Mouse (Mus musculus) testis, postnatal 14 days (tissue): ENCODE data around the gene Nccrp1.
"Not testable (repeated sequence)": the region's sequence is repeated elsewhere in the genome, so short reads cannot be mapped to it uniquely, and the experiment has no call there.

Experiments
- DNase-seq: peaks from one replicate; pipeline ENCODE4 v3.0.0; 2021; ENCODE audit warnings: low spot score

Nccrp1 gene

DNA sequence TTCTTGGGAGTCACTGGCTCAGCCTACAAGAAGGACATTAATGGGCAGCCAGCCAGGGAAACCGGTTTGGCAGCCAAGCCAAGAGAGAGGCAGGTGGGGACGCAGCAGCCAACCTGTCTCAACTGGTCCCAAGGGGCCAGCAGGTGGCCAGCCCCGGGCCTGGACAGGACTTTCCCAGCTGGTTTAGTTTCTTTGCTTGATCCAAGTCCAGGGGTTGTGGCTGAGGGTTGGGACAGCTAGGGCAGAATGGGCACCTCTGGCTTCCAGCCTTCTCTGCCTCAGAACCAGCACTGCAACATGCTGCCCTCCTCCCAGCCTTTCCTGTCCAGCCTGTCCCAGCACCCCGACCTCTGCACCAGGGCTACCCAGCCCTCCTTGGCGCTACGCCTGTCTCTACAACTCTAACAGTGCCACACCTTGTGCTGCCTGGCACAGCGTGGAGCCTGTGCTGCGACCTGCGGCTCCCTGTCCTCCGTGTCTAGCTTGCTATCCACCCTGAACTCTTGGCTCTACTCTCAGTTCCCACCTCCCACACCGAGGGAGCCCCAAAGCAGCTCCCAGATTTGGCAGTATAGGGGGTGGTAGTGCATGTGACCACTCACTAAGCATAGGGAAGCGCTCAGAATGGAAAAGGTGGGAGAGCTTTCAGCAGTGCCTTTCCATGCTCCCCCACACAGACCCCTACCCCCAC, 23.4 kb upstream of the Nccrp1 start:
- peak; percentile 57 for DNase-seq

DNA sequence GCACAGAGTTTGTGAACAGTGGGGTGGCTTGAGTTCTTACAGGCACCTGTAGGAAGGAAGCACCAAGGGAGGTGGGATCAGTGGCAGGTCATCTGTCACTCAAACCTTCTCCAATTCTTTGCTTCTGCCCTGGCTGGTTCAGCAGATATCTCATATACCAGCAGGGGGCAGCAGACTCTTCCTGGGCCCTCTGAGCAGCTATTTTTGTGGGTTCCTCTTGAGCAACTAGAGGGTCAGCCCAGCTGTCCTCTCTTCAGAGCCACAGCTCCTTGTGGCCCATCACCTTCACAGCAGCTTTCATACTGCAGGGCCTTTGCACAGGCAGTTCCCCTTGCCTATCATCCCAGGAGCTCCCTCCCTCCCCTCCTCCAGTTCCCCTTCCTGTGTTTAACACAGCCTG, 21.2 kb upstream of the Nccrp1 start:
- DNase-seq: no peak

DNA sequence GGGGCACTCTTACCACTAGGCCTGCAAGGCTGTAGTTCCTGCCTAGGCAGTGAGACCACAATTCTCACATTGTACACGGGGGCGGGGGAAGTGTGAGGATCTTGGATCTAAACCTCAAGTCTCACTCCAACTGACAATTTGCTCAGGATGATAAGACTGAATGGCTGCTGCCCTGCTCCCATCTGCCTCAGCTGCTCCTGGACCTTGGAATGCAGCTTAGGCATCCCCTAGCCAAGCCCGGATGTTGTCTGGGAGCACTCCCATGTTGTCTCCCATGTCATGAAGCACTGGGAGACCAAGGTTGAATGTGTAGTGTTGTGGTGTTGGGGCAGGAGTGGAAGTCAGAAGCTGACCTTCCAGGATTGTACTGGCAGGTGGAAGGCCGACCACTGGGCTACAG, 20.5 kb upstream of the Nccrp1 start:
- no peak for DNase-seq

DNA sequence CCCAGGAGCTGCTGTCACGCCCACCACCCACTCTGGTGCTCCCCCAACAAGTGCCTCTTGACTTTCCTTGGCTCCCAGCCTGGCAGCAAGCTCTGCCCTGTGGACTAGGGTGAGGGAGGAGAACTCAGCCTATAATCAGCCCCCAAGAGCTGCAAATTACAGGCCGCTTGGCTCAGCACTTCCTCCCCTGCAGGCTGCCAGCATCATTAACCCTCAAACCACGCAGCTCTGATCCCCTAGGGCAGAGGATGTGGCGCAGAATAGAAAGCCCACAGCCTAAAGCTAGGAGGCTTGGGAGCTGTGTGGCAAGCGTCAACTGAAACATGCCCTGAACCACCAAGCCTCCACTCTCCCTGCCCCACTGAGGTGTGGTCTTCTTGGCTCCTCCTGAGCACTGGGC, 18.4 kb upstream of the Nccrp1 start:
- DNase-seq: no peak

DNA sequence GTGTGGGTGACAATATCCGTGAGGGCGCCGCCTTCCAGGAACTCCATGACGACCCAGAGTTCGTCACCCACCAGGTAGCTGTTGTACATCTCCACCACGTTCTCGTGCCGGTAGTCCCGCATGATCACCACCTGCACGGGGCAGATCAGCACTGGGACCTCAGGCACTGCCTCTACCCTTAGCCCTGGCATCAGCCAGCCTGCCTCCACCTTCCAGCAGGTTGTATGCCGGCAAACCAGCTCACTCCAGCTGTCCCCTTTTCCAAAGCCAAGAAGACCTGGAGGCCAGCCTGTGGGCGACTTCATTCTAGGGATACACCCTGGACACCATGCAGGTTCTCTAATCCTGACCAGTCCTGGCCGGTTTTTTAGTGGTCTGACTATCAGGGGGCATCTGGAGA, 15.9 kb upstream of the Nccrp1 start:
- no peak for DNase-seq

DNA sequence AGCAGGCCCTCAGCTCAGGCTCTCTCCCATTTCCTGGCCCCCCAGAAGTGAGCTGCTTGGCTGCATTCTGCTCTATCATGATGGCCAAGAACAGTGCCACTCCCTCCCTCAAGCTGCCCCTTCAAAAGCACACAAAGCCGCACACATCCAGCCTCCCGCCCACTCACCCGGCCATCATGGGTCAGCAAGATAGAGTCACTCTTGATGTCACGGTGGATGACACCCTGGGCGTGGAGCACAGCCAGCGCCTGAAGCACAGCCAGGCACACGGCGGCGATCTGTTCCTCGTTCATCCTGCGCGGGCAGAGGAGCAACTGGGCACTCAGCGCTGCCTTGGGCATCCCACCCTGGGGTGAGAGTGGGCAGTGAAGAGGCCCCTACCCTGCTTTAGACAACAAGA, 15.3 kb upstream of the Nccrp1 start:
- DNase-seq: no peak

DNA sequence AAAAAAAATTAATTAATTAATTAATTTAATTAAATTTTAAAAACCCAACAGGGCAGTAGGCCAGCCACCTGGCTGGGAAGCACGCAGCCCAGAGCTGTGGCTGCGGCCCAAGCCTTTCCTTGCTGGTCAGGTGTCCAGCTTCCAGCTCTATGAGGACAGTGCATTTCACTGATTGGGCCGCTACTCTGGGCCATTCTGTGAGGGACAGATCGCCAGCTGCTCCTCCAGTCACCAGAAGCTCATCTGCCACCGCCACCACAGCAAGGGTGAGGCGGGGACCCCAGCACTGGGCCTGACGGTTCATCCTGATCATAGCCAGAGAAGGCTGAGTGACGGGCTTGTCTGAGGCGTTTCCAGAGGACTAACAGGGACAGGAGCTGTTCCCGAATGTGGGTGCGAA, 14.9 kb upstream of the Nccrp1 start:
- DNase-seq: no peak

DNA sequence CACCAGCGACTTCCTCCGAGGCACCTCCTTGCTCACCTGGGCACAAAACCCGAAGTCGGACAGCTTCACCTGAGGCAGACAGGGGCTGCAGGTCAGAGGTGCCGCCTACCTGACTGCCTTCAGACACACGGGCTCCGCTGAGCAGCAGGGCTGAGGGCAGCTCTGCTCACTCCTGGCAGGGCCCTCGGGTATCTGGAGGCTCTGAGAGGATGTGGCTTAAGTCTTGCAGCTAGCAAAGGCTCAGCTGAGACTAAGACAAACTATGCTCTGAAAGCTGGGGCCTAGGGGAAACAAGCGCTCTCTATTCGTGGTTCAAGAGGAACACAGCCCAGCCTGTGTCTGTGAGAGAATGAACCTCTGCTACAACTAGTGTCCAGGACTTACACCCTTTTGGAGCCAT, 13.8 kb upstream of the Nccrp1 start:
- no peak for DNase-seq

DNA sequence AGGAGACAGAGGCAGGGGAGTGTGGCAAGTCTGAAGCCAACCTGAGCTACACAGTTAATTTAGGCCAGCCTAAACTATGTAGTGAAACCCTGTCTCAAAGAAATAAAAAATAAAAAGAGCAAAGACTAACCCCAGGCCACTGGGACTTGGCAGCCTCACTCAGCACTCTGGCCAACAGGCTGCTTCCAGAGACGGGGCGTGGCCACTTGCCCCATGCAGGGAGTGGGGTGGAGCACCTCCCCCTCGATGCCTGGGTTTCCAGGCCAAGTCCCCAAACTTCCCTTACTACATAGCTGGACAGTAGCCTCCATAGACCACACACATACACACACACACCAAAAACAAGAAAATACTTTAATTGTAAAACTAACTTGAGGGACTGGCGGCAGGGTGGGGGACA, 11.4 kb upstream of the Nccrp1 start:
- no peak for DNase-seq

DNA sequence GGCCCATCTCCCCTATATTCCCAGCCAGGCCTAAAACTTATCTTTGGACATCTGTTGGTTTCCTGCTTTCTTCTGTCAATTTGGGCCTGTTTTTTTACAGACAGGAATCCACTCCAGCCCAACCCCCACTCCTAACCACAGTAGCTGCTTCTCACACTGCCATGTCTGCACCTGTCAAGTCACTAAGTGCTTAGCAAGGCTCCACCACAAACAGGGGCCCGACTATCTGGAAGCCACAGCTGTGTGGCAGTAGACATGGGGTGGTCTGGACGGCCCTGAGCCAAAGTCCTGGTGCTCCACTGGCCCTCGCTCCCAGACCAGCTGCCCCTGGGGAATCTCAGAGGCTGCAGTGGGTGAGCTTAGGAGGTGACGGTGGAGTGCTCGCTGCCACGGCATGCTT, 10.7 kb upstream of the Nccrp1 start:
- no peak for DNase-seq

DNA sequence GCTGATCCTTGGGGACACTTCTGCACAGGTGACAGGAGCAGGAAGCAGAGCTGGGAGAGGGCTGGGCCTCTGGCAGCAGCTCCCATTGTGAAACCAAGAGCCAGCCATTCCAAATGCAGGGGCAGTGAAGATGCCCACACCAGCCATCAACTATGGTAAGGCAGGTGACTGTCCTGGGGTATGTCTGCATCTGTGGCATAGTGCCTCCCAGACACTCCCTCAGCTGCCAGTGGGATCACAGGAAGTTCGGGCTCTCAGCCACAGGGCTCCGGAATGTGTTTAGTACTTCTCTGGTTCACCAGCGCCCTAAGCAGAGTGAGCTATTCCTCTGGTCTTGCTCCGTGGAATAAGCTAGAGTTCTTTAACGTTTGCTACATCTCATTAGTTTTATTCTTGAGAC, 10.0 kb upstream of the Nccrp1 start:
- DNase-seq: no peak

DNA sequence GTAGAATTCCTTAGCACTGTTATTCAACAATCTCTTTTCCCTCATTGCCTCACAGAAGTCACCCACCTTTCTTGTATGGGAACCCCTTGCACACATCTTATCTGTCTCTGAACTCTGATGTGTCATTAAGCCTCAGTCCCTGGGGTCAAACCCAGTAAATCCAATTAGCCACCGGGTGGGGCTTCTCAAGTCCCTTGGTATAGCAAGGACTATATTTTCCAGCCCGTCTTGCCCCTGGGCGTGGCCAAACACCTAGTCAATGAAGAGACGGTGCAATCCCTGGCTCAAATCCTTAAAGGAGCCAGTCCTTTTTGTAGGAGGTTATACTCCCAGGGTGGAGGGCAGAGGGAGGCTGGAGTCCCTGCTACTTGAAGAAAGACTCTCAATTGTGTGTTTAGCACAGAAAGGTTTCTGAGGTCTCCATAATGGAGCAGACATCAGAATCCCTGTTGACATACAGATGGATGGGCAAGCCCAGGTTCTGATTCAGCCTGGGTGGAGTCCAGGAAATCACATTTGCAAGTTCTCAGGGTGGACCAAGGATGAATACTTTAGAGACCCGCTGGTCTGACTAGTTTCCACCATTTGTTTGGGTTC, 9.0 kb upstream of the Nccrp1 start:
- no peak for DNase-seq

DNA sequence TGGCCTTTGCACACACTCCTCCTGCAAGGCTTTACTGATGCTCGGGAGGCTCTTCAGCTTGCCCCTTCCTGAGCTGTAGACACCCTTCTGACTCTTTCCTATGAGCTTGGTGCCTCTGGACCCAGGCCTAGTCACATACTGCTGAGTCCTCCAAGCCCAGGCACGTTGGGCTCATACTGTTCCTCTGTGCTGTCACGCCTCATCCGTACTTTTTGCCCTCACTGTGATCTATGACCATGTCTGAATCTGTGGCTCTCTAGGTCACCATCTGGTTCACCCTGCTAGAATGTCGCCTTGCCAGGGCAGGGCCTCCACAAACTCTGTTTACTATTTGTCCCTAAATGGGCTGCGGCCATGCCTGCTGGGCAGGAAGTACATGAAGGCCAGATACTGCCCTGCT, 6.0 kb upstream of the Nccrp1 start:
- no peak for DNase-seq

DNA sequence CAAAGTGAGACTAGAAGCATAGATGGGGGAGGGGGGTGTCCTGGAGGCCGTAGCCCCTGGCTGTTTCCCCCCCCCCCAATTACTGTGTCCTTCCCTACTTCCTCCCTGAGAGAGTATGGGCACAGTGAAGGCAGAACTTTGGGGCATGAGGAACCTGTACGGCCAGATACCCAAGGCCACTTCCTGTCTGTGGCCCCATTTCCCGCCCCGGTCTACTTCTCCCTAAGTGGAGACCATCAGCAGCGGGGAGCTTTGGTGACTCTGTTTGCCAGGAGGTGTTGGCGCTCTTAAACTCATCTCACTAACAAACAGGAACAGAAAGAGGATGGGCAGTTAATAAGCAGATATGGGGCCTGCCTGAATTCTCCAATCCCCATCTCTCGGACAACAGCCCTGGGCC, 574 bp upstream of the Nccrp1 start:
- DNase-seq: no peak

DNA sequence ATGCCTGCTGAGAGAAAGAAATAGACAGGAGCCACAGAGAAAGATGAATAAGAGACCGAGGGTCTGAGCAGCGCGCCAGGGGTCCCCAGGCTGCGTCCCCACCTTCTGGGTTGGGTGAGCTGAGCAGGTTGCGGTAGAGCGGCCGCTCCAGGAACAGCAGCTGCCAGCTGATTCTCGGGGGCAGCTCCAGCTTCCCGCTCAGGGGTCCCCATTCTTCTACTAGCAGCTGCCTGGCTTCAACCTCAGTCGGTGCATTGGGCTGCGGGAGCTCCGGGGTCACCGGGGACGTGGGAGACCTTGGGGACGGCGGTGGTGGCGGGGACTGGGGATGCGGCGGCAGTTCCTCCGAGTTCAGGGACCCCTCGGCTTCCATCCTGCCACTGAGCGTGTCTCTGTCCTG, 405 bp downstream of the Nccrp1 start:
- DNase-seq: no peak

DNA sequence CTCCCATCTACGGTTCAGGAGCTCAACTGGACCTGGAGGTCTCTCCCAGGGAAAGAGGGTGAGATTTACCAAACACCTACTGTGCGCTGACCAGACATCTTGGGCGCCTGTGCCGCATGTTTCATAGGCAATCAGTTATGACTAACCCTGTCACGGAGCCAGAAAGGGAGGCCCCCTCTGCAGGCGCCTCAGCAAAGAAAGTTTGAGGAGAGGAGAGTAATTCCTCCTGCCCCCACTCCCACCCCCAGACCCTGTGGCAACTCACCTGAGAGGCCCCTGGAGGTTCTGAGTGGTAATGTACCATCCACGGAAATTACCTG, 1.2 kb downstream of the Nccrp1 start:
- no peak for DNase-seq

DNA sequence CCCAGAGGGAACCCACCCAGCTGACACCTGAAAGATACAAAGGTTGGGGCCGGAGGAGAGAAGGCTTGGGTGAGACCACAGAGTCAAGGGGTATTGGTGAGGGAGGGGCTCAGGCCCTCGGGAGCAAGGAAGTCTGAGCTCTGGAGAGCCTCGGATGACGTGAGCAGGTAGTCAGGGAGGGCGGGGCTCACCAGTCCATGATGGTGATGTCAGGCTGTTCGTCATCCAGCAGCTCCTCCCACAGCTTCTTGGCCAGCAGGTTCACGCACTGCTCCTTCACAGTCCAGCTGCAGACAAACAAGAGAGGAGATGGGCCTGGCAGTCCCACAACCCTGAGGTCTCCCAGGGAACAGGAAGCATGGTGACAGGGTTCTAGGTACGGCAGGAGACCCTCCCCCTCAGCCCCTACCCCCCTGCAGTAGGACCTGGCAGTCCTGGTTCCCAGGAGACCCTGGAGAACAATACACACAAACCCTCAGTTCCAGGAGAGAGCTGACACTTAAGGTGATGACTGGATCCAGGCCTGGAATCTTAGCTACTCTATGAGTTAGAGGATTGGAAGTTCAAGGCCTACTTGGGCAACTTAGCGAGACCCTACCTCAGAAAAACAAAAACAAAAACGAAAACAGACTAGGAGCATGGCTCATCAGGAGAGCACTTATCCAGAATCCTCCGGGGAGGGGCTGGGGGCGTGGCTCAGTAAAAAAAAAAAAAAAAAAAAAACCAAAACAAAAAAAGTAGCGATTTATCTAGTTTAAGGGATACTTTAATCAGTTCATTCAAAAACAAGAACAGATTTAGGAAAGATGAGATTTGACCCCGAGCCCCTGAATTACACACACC, 1.8 kb downstream of the Nccrp1 start:
- DNase-seq: no peak

DNA sequence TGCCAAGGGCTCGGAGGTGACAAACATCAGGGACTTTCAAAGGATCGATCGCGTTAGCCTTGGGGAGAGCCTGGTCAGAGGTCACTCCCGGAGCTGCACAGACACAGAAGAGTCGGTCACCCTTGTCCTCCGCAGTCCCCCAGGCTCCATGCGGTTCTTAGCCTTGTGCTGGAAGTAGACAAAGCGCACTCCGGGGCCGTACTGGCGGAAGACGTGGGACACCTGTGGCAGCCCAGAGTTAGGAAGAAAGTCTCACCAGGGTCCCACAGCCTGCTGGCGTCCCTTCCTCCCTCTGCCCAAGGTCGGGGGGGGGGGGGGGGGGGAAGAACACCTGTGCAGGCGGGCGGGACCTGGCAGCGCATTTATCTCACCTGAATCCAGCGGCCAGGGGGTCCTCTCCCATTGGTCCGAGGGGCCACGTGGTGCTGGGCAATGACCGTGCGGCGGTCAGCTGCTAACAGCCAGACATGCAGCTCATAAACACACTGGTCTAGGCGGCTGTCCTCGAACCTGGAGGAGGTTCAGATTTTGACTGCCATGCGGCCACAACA, 2.9 kb downstream of the Nccrp1 start:
- no peak for DNase-seq

DNA sequence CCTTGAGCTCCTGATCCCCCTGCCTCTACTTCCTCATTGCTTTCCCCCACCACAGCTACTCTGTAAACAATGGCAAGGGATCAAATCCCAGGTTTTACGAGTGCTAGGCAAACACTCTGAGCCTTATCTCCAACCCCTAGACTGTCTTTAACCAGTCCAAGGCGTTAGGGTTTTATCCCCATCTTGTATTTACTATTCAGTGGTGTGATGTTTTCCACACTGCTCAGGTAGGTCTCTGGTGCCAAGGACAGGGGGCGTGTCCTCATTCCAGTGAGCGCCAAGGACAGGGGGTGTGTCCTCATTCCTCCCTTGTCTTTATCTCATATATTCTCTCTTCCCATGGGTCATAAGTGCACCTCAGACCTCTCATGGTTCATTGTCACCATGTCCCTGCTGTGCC, 6.5 kb downstream of the Nccrp1 start, which contains the start of gene Sycn:
Sycn (plus strand) TSS at position 360 of the 400 bp plus-strand sequence.
- no peak for DNase-seq

DNA sequence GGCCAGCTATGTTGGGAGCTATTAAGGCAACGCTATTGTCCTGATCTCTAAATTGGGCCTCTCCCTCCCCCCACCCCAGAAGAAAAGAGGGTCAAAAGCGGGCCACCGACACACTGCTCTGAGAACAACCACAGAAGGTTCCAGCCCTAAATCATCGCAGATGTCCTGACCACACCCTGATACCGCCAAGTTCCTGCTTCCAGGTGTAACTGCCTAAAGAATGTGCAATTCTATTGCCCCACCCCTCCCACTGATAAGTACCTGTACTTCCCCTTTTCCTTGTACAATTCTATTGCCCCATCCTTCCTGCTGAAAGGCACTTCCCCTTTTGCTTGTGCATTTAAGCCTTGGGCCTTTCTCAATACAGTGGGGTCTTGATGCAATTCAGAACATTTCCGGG, 8.2 kb downstream of the Nccrp1 start:
- not testable (repeated sequence) for DNase-seq

DNA sequence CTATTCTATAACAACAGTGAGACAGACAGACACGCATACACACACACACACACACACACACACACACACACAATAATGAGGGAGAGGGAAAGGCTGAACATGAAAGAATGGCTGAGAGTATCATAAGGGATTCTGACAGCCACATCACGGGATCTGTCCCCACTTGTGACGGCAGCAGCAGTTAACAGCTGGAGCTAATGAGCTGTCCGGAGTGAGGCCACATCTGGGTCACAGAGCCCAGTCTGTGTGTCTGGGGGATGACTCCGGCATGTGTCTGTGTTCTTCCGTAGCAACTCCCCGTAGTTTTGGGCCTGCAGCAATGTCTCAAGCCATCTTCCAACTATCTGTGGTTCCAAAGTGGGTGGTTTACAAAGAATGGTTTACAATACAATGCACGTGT, 15.0 kb downstream of the Nccrp1 start:
- no peak for DNase-seq

DNA sequence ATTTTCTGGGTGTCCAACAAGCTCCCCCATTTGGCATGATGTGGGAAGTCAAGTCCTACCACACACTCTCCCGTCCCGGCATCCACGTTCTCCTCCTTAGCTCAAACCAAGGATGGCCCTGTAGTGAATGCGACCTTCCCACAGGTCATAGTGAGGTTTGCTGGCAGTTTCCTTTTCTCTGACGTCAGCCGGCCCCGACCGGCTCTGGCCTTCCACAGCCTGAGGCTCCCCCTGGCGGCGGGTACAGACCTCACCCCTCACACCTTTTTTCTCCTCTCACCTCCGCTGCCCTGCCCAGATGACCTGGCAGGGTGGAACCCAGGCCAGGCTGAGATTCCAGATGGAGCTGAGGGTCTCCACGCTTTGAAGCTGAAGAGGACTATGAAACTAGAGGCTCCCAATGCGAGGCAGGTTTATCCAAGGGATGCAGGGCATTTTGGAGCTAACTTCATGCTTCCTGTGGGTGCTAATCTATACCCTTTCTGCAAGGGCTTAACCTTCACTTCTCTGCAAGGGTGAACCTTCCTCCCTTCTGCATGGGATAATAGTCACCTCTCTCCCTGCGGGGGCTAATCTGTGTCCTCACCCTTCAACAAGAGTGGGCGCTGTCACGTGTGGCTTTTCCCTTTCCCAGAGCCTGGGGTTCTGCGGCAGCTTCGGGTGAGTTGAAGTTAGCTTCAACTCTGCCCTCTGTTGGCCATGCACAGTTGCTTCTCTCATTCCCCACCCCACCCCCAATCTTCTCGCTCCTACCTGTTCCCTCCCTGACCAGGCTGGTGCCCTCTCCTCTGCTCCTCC, 18.9 kb downstream of the Nccrp1 start:
- peak; percentile 71 for DNase-seq
